Mouse (Mus musculus) E14TG2a.4 (cell line): Measurements from ENCODE around the gene Taf1a.

Experiments
- CTCF ChIP-seq: conservative IDR thresholded peaks from 2 replicates; pipeline ENCODE4 v1.5.1; 2014; ENCODE audit warnings: low read length
- NANOG ChIP-seq: IDR thresholded peaks from 2 replicates; pipeline ENCODE4 v1.6.1; 2014; ENCODE audit warnings: borderline replicate concordance, low read length, mixed read lengths
- POU5F1 ChIP-seq: IDR thresholded peaks from 2 replicates; pipeline ENCODE4 v1.6.1; 2014; ENCODE audit warnings: low read length, borderline replicate concordance

DNA sequence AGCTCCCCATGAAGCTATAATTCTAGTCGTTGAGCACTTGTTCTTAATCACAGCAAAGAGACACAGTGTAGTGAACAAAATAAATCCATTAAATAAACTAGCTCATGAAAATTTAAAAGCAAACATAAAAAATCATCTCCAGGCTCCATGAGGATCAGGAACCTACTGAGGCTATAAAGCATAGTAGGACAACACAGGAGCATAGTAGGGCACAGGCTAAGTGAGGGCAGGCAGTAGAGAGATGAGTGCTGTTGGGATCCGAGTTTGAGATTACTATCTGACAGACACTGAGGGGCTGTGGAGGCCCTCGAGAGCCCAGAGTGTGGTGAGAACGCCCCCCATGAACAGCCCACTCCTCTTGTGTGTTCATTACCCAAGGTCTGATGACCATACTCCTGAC lies 11.7 kb upstream of the Taf1a start:
- no peak for TF ChIP-seq CTCF
- TF ChIP-seq POU5F1: no peak
- no peak for TF ChIP-seq NANOG
